Mouse (Mus musculus): ENCODE data around the gene Psmc5. TPM values are rescaled to one million over a fixed set of nuclear protein-coding genes. Genes with fewer than 3 reads are reported as not detected.

Psmc5 gene
- polyA plus RNA-seq, 1 experiment from 2014 or later = 324 TPM

DNA sequence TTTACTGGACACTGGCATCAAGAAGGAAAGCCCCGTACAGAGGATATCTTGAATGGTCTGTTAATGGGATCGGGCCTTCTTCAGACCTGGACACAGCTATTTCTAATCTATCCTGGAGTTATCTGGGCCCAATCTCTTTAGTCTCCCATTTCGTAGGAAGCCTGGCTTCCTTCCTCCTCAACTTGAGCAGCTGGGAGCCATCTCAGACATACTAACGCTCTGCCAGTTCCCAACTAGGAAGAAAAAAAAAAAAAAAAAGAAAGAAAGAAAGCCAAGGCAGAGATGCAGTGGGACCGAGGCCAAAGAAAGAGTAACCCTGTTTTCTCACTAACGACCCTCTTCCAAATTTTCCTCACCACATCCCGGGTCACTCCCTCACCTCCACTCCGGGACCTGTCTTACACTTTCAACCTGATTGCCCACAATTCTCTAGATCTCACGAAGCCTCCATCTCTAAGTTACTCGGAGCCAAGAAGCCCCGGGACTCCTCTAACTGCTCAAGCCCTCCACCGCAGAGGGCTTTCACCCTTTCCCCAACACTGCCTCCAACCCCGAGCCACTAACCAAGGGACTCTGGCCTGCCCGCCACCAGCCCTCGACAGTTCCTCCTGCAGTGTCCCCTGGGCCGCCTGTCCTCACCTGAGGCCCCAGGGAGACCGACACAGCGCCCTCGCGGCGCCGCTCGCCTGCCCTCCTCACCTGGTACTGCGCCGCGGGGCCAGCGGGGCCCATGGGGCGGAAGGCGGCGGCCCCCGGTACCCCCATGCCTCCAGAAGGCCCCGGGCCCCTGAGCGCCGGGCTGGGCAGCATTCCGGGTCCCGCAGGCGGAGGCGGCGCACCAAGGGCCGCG, 16.1 kb downstream of the Psmc5 start:
- peaks cover 49% of the 10 kb centered on the region for H3K4me1 ChIP-seq
- H3K9me3 ChIP-seq = no peaks in the 10 kb centered on the region
- 3% methylated on average over 31 of the region's 41 CpGs for WGBS
- peak overlapping the region; percentile 72 for H3K4me2 ChIP-seq (replicated peaks)
- H3K27me3 ChIP-seq = no peaks in the 10 kb centered on the region
- peak; percentile 25; the same call in 1 of the 2 replicates for ATAC-seq (ENCODE audit: low FRiP score, low read depth)
- H3K36me3 ChIP-seq = peaks cover 4% of the 10 kb centered on the region
- peak overlapping the region; percentile 96 for H3K9ac ChIP-seq (replicated peaks)
- H3K4me3 ChIP-seq = peak overlapping the region; percentile 87
- H3K27ac ChIP-seq (replicated peaks) = peak overlapping the region; percentile 91

DNA sequence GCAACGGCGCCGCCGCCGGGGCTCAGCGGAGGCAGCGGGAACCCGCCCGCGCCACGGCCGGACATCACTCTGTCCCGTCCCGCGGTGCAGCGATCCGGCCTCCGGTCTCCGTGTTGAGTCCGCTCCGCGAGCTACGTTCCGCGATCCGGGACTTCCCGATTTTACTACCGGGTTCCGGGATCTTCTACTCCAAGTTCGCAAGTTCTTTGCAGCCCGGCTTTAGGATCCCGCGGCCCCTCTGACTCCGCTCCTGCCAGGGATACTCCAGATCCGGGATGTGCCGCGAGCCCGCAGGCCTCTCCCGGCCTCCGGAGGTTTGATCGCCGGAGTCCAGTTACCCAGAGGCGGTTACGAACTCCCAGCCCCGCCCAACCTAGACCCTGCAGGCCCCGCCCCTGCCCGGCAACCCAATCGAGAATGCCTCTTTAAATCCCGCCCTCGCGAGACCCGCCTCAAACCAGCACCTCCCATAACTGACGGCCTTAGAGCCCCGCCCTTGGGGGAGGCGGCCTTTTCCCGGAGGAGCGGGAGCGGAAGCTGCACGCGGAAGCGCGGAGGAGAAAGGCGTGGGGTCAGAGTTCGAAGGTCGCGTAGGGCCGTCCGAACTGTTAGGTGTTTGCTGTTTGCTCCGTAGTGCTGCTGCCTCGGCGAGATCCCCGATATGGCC, 16.8 kb downstream of the Psmc5 start, which contains the start of gene Smarcd2:
TSS of gene Smarcd2 (minus strand) at position 329 of the 667 bp plus-strand sequence.
- H3K36me3 ChIP-seq = no peaks in the 10 kb centered on the region
- H3K27ac ChIP-seq (replicated peaks) = peak within 1 kb of the TSS; percentile 91
- H3K4me1 ChIP-seq = peaks cover 48% of the 10 kb centered on the region
- peaks cover 4% of the 10 kb centered on the region; the same call in 1 of the 2 replicates for H3K27me3 ChIP-seq
- H3K4me3 ChIP-seq = peak within 1 kb of the TSS; percentile 87
- H3K9me3 ChIP-seq = no peaks in the 10 kb centered on the region
- WGBS = under 1% methylated on average over 68 of the region's 72 CpGs
- peak within 1 kb of the TSS; percentile 96 for H3K9ac ChIP-seq (replicated peaks)
- ATAC-seq (ENCODE audit: low FRiP score, low read depth) = peak; percentile 92
- peak within 1 kb of the TSS; percentile 72 for H3K4me2 ChIP-seq (replicated peaks)

DNA sequence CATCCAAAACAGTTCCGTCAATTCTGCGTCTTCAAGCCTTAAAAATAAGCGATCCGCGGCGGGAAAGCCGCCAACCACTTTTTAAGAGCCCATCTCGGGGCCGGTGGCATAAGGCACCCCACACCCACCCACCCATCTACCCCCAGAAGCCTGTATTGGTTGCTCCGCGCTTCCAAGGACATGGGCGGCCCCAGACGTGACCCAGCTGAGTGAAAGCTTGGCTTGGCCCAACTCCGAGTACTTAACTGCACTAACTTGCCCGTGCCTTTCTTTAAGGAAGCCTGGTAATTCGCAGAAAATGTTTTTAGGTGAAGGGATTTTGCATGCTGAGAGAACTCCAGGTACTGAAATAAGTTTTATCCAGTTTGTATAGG, 17.3 kb downstream of the Psmc5 start:
- ATAC-seq (ENCODE audit: low FRiP score, low read depth) = peak; percentile 9; the same call in 1 of the 2 replicates
- H3K27me3 ChIP-seq = peaks cover 5% of the 10 kb centered on the region
- no peaks in the 10 kb centered on the region for H3K9me3 ChIP-seq
- 20% methylated on average over 16 of the region's 16 CpGs for WGBS
- no peaks in the 10 kb centered on the region for H3K36me3 ChIP-seq
- peak overlapping the region; percentile 87 for H3K4me3 ChIP-seq
- H3K27ac ChIP-seq (replicated peaks) = peak overlapping the region; percentile 91
- peak overlapping the region; percentile 61 for H3K9ac ChIP-seq (replicated peaks)
- peak overlapping the region; percentile 72 for H3K4me2 ChIP-seq (replicated peaks)
- peaks cover 43% of the 10 kb centered on the region for H3K4me1 ChIP-seq

DNA sequence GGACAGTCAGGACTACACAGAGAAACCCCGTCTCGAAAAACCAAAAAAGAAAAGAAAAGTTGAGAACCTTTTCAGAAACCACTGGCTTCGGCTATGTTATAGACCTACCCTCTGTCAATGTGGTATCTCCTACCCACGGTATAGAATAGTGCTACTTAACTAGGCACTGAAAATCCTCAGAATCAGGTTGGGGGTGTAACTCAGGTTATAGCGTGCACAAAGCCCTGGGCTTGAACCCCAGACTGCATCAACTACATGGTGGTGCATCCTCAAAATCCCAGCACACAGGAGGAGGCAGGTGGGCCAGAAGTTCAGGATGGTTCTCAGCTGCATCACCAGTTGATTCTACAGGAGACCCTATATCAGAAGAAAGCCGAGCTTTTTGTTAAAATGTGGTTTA, 17.9 kb downstream of the Psmc5 start:
- Histone ChIP-seq H3K4me2 (replicated peaks) (peak overlapping the region; percentile 72; the same call in 1 of the 2 replicates), H3K4me3 (no peak overlapping the region), H3K9ac (replicated peaks) (no peak overlapping the region), H3K4me1 (peaks cover 38% of the 10 kb centered on the region), H3K9me3 (no peaks in the 10 kb centered on the region), H3K27me3 (peaks cover 10% of the 10 kb centered on the region), H3K27ac (replicated peaks) (no peak overlapping the region), H3K36me3 (no peaks in the 10 kb centered on the region)
- 99% methylated on average over 6 of the region's 6 CpGs for WGBS
- no peak for ATAC-seq (ENCODE audit: low FRiP score, low read depth)

DNA sequence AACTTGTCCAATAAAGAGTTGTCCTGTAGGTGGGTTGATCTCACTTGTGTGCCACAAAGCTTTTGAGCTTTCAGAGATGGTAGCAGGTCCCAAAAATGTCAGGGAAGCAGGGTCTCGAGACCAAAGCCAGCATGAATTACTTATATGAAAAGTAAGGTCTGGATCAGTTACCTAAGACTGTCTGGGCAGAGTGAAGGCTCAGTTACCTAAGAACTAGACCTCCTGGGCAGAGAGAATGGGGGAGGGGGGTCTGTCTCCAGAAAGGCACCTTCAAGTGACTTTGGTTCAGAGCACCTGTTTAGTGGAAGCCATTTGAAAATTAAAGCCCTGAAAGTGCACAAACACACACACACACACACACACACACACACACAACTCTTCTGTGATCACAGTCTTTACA, 18.4 kb downstream of the Psmc5 start:
- no peaks in the 10 kb centered on the region for H3K36me3 ChIP-seq
- peaks cover 33% of the 10 kb centered on the region for H3K4me1 ChIP-seq
- H3K9ac ChIP-seq (replicated peaks) = no peak overlapping the region
- H3K9me3 ChIP-seq = no peaks in the 10 kb centered on the region
- ATAC-seq (ENCODE audit: low FRiP score, low read depth) = no peak
- H3K4me2 ChIP-seq (replicated peaks) = no peak overlapping the region
- WGBS = 82% methylated on average over 1 of the region's 1 CpGs
- H3K27me3 ChIP-seq = peaks cover 10% of the 10 kb centered on the region
- H3K4me3 ChIP-seq = no peak overlapping the region
- H3K27ac ChIP-seq (replicated peaks) = no peak overlapping the region

DNA sequence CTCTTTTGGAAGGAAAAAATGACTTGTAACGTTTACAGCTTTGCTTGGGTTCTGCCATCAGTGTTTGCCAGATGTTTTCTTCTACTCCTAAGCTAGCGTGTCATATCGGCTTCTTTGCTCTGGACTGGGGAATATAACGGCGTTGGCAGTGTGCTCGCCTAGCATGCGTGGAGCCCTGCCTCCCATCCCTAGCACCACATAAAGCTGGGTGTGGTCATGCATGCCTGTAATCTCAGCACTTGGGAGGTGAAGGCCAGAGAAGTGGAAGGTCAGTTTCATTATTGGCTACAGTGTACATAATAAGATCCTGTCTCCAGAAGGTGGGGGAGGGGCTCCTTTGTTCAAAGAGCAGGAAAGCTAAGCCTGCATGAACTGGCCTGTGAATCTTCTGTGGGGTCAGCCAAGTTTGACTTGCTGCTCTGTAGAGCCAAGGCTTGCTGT, 19.0 kb downstream of the Psmc5 start:
- Histone ChIP-seq H3K4me3 (no peak overlapping the region), H3K9me3 (no peaks in the 10 kb centered on the region), H3K9ac (replicated peaks) (no peak overlapping the region), H3K4me2 (replicated peaks) (no peak overlapping the region), H3K27me3 (peaks cover 10% of the 10 kb centered on the region), H3K4me1 (peaks cover 33% of the 10 kb centered on the region), H3K27ac (replicated peaks) (no peak overlapping the region), H3K36me3 (no peaks in the 10 kb centered on the region)
- ATAC-seq (ENCODE audit: low FRiP score, low read depth) = no peak
- 91% methylated on average over 7 of the region's 7 CpGs for WGBS

DNA sequence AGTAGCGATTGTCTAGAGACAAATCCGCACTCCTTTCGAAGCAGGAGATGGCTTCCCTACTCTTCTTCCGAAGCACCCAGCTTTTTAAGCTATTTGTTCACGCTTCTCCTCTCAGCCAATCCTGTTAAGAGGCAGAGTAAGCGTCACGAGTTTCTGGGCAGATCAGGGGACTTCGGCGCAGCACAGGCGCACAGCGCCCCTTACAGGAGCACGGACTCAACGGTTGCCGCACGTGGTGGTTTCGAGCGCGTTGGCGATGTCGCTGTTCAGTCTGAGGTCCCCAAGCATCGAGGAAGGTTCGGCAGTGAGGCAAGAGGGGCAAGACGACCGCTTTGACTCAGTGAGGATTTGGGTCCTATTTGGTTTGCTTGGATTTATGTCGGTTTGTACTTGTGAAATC, 20.5 kb downstream of the Psmc5 start, which contains the start of gene Tcam1:
TSS of gene Tcam1 (plus strand) at position 219 of the 400 bp plus-strand sequence.
- Histone ChIP-seq H3K27me3 (peaks cover 10% of the 10 kb centered on the region), H3K27ac (replicated peaks) (no peak within 1 kb of the TSS), H3K4me3 (peak within 1 kb of the TSS; percentile 10; the same call in 1 of the 2 replicates), H3K4me2 (replicated peaks) (peak within 1 kb of the TSS; percentile 41), H3K36me3 (no peaks in the 10 kb centered on the region), H3K4me1 (peaks cover 22% of the 10 kb centered on the region), H3K9ac (replicated peaks) (no peak within 1 kb of the TSS), H3K9me3 (no peaks in the 10 kb centered on the region)
- ATAC-seq (ENCODE audit: low FRiP score, low read depth) = peak; percentile 31
- WGBS = 10% methylated on average over 25 of the region's 25 CpGs

DNA sequence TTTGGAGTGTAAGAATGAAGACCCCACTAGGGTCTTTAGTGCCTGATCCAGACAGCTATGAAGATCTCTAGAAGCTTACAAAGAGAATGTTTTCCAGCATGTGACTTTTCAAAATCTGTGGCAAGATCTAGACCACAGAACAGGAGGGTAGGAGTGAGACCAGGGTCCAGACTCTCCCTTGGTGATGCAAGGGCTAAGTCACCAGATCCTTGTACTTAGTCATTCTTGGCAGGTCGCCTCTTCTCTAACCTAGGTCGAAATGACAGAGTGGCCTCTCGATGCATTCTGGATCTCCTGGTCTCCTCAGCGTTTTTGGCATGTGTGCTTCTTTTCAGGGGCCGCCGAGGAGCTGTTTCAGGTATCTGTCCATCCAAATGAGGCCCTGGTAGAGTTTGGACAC, 26.5 kb downstream of the Psmc5 start:
- WGBS = 89% methylated on average over 6 of the region's 6 CpGs
- no peak overlapping the region for H3K4me2 ChIP-seq (replicated peaks)
- H3K27ac ChIP-seq (replicated peaks) = no peak overlapping the region
- no peak overlapping the region for H3K9ac ChIP-seq (replicated peaks)
- H3K4me3 ChIP-seq = no peak overlapping the region
- no peak for ATAC-seq (ENCODE audit: low FRiP score, low read depth)
- H3K4me1 ChIP-seq = peaks cover 3% of the 10 kb centered on the region; the same call in 1 of the 2 replicates
- no peaks in the 10 kb centered on the region for H3K36me3 ChIP-seq
- peaks cover 7% of the 10 kb centered on the region for H3K27me3 ChIP-seq
- no peaks in the 10 kb centered on the region for H3K9me3 ChIP-seq

DNA sequence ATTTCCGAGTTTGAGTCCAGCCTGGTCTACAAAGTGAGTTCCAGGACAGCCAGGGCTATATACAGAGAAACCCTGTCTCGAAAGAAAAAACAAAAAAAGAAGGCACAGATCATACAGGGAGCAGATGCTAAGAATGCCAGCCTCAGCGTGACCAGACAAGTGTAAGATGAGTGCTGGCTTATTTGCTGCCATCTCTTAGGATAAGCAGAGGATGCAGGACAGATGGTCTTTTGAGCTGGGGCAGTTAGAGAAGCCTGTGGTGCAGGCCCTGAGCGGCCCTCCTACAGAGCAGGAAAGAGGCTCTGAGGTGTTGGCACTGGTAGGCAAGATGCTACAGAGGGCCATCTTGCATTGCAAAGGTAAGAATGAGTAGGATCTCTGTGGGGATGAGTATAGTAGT, 27.4 kb downstream of the Psmc5 start:
- Histone ChIP-seq H3K4me3 (no peak overlapping the region), H3K4me1 (peaks cover 3% of the 10 kb centered on the region; the same call in 1 of the 2 replicates), H3K9ac (replicated peaks) (no peak overlapping the region), H3K9me3 (no peaks in the 10 kb centered on the region), H3K36me3 (no peaks in the 10 kb centered on the region), H3K4me2 (replicated peaks) (no peak overlapping the region), H3K27me3 (peaks cover 4% of the 10 kb centered on the region; the same call in 1 of the 2 replicates), H3K27ac (replicated peaks) (no peak overlapping the region)
- no peak for ATAC-seq (ENCODE audit: low FRiP score, low read depth)
- WGBS = 82% methylated on average over 4 of the region's 4 CpGs

DNA sequence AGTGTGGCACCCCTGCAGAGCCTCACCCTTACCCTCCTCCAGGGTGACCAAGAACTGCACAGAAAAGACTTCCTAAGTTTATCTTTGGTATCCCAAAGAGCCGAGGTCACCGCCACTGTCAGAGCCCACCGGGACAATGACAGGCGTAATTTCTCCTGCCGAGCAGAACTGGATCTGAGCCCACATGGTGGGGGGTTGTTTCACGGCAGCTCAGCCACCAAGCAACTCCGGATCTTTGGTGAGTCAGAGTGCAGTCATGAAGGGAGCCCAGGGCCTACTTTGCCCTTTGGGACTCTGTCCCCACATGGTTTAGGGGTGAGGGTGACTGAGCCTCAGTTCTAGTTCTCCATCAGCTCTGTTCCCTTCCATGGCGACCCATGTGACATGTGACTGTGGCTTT, 28.2 kb downstream of the Psmc5 start:
- WGBS = 73% methylated on average over 8 of the region's 8 CpGs
- Histone ChIP-seq H3K9ac (replicated peaks) (no peak overlapping the region), H3K4me1 (peaks cover 3% of the 10 kb centered on the region; the same call in 1 of the 2 replicates), H3K36me3 (no peaks in the 10 kb centered on the region), H3K9me3 (no peaks in the 10 kb centered on the region), H3K4me2 (replicated peaks) (no peak overlapping the region), H3K27ac (replicated peaks) (no peak overlapping the region), H3K27me3 (no peaks in the 10 kb centered on the region), H3K4me3 (no peak overlapping the region)
- ATAC-seq (ENCODE audit: low FRiP score, low read depth) = no peak

DNA sequence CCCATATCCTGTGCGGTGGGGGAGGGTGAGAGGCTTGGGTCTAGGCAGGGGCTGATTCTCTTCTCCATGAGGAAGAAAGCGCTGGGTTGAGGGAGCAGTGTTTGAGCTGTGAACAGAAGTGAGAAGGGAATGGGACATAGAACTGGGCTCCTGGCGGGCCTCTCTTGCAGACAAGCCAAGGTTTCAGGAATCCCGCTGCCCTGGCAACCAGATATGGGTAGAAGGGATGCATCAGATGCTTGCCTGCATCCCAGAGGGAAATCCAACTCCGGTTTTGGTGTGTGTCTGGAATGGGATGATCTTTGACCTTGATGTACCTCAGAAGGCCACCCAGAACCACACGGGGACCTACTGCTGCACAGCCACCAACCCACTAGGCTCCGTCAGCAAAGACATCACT, 30.3 kb downstream of the Psmc5 start:
- Histone ChIP-seq H3K9me3 (no peaks in the 10 kb centered on the region), H3K4me1 (peaks cover 3% of the 10 kb centered on the region; the same call in 1 of the 2 replicates), H3K4me2 (replicated peaks) (no peak overlapping the region), H3K4me3 (no peak overlapping the region), H3K27ac (replicated peaks) (no peak overlapping the region), H3K9ac (replicated peaks) (no peak overlapping the region), H3K36me3 (no peaks in the 10 kb centered on the region), H3K27me3 (no peaks in the 10 kb centered on the region)
- ATAC-seq (ENCODE audit: low FRiP score, low read depth) = no peak
- WGBS = 87% methylated on average over 7 of the region's 7 CpGs

DNA sequence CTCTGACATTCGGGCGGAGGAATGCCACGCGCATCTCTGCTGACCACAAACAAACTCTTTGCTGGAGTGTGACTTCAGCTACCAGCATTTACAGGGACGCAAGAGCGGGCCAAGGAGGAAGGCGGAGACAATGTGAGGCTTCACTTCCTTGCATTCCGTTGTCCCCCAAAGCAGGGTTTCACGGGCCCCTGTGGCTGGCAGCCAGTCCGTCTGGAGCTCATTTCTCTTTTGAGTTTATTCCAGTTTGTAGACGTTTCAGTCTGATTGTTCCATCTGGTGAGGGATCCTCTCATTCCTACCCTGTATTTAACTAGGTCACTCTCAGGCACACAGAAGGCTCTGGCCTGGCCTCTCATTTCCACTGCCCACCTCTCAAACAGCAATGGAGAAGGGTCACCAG, 31.0 kb downstream of the Psmc5 start:
- WGBS = 78% methylated on average over 11 of the region's 11 CpGs
- H3K4me3 ChIP-seq = no peak overlapping the region
- no peaks in the 10 kb centered on the region for H3K9me3 ChIP-seq
- no peaks in the 10 kb centered on the region for H3K27me3 ChIP-seq
- ATAC-seq (ENCODE audit: low FRiP score, low read depth) = no peak
- H3K27ac ChIP-seq (replicated peaks) = no peak overlapping the region
- peaks cover 3% of the 10 kb centered on the region; the same call in 1 of the 2 replicates for H3K4me1 ChIP-seq
- H3K4me2 ChIP-seq (replicated peaks) = no peak overlapping the region
- no peak overlapping the region for H3K9ac ChIP-seq (replicated peaks)
- no peaks in the 10 kb centered on the region for H3K36me3 ChIP-seq

Measured in midbrain, embryonic 12.5 days (tissue).